Mouse (Mus musculus) right cerebral cortex, postnatal 10 days (tissue): ENCODE measurements around the gene Mgme1.

Experiments
- DNase-seq, 2 experiments: peaks; one replicate each; pipeline ENCODE4 v3.0.0; 2021; ENCODE audit warnings: low spot score in 2 of 2

Mgme1 gene

DNA sequence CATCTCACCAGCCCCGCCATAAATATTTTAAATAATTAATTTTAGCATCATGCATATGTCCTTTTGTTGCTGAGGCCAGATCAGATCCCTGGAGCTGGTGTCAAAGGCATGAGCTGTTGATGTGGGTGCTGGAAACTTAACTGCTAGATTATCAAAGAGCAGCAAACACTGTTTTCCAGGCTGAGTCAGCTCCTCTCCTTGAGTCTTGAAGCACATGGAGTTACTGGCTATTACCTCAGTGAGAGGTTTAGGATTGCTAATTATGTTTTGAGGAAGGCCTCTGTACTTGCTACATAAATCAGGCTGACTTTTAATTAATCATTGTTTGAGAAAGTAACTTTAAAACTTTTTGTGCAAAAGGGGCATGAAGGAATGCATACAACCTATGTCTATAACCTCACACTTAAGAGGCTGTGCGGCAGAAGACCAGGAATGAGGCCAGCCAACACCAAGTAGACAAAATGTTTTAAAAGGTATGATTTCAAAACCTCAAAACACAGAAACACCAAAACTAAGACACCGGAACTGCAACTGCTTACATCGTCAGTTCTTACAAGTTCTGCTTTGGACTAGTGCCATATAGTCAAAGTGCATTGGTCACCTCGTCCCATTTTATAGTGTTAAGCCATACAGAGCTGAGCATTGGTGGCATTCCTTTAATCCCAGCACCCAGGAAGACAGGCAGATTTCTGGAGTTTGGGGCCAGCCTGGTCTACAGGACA lies 5.9 kb upstream of the Mgme1 start:
- DNase-seq, result no peak

DNA sequence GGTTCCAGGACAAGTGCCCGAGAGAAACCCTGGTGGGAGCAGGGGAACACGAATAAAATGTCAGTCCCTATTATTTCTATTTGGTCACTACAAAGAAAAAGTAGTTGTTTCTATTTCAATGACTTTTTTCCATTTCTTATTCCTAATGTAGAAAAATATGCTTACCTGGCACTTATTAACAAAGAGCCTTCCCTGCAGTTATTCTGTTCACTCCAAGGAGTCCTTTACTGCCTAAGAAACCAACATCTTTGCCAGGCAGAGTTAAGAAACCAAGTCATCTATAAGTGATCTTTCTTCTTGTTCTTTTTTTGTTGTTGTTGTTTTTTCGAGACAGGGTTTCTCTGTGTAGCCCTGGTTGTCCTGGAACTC lies 5.4 kb upstream of the Mgme1 start:
- no peak for DNase-seq

DNA sequence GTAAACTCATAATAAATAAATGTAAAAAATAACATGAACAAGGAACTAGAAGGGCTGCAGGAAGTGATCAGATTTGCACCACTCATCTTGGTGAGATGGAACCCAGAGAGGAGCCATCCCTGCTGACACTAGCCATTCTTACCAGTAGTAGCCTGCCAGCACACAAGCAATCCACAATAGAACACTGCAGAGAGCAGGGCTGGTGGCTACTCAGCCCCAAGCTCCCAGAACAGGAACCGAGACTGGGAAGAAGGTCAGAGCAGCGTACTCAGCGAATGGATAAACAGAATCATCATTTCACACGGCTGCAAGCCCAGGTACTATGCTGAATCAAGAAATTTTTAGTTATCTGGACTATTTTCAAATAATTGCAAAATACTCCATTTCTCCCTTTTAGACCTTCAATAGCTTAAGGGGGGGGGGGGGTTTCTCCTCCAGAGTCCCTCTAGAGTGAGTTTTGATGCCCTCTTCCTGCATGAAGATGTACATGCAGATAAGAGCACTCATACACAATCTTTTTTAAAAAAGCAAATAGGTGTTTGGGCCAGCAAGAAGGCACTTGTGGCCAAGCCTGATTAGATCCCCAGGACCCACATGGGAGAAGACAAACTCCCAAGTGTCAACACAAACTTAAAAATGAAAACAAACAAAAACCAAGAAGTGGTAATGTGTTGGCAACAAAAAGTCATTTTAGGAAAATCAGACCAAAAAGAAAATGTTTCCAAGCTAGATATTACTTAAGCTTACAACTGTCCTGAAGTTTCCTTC lies 4.4 kb upstream of the Mgme1 start:
- peak in 1 of 2 experiments; percentile 50 for DNase-seq

GRCm38 (mm10) chr2:144267004-144267730 lies 3.3 kb upstream of the Mgme1 start:
- DNase-seq, result no peak

DNA sequence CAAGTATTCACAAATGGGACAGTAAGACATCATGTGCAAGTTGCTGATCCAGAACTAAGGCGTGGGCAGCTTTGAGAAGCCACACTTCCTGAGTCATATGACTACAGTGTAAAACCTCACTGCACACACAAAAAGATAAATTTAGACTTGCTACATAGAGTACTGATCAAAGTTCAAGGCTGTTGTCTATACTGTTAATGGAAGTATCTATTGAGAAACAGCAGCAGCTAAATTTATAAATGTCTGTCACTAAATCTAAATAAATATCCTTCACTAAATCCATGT lies 2.8 kb upstream of the Mgme1 start:
- DNase-seq, result no peak

DNA sequence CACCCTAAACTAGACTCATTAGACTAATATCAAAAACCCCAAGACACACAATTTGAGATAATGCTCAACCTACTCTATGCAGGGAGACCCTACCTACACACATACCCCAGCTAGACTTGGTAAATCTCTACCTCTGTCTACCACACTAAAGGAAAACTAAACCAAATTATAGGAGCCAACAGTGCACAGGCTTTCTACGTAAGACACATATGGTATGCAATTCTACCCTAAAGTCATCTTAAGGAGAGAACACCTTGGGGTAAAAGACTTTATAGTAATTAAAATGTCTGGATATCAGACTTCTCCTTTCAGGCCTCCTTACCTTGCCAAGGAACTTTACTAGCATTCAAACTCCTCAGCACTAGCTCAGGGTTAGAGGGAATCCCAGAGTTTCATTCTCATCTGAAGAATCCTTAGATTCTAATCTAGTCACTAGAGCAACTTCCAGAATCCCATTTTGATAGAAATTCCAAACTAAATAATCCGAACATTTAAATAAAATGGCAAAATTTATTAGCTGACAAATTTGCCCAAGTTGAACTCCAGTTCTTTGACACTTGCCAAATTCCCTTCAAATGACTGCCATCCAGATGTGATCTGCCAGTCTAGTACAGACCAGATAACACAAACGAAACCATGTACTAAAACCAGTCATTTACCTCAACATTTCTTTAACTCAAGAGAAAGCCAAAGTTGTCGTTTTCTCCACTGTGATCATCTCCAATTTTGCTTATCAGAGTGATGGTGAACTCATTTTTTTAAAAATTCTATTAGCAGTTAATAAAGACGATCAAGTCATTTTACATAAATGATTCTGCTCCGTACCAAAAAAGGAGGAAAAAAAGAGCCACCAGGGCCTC lies 1.8 kb upstream of the Mgme1 start:
- DNase-seq, result no peak

DNA sequence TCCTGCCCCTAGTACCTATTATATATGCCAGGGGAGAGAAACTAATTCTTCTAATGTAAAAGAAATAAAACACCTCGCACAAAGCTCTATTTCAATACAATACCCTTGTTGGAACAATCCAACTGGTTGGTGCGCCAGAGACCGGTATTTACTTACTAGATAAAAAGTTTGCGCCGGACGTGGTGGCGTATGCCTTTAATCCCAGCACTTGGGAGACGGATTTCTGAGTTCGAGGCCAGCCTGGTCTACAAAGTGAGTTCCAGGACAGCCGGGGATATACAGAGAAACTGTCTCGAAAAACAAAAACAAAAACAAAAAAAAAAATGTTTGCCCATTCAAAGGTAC lies 1.2 kb upstream of the Mgme1 start:
- DNase-seq, result no peak

GRCm38 (mm10) chr2:144269679-144270475 lies 586 bp upstream of the Mgme1 start:
- DNase-seq, result no peak

DNA sequence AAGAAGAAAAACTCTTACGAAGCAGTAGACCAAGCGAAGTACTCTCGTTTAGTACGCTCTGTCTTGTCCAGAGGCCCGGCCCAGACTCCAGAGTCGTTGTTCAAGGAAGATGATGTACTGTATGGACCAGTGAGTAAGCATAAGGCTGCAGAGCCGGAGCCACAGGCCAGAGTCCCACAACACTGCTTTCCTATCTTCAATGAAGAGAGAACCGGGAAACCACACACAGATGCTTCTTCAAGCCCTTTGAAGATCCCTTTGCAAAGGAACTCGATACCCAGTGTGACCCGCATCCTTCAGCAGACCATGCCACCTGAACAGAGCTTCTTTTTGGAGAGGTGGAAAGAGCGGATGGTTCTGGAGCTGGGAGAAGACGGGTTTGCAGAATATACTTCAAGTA lies 1.6 kb downstream of the Mgme1 start:
- DNase-seq, result no peak

DNA sequence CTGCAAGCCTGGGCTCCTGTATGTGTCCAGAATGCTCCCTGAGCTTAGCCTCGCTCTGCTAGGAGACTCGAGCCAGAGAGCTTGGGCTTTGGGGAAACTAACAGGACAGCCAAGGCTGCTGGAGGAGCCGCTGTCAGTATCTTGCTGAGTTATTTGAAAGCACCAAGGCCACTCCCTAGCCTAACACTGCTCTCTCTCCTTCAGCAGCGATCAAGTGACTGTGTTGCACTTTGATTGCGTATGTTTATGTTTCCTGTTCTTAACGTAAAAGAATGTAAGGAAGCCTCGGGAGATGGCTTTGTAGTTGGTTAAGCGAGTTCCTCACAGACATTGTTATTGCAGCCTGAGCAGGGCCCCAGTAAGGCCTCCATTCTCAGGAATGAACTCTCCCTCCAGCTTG lies 4.3 kb downstream of the Mgme1 start:
- DNase-seq, result no peak

DNA sequence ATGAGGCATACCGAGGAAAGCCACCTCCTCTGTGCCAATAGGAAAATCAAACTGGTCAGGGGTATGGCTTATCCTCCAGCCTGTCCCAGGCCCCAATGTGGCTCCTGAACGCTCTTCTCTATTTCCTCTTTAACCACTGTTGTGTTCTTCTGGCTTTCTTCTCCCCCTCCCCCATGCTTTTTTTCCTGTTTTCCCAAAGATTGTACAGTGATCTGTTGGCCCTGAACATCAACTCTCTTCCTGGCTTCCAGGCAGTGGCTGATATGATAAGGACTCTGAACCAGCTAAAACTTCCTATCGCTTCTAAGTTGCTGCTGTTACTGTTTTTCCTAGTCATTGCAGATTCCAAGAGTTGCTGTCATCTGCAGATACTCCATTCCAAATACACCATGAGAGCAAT lies 6.4 kb downstream of the Mgme1 start:
- no peak for DNase-seq

- no peak for DNase-seq
These were observed 9.3 kb downstream of the Mgme1 start for GRCm38 (mm10) chr2:144279742-144280141.

GRCm38 (mm10) chr2:144280568-144280967 lies 10.1 kb downstream of the Mgme1 start:
- DNase-seq, result no peak

DNA sequence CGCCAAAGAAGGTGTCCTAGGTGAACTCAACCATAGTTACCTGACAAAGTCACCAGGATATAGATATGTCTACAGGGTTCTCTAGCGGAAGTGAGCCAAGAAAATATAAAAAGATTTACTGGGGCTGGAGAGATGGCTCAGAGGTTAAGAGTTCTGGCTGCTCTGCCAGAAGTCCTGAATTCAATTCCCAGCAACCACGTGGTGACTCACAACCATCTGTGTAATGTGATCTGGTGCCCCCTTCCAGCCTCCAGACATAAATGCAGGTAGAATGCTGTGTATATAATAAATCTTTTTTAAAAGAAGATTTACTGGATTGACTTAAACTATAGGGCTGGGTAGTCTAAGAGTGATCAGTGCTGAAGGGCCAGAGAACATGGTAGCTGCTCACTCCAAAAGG lies 11.0 kb downstream of the Mgme1 start:
- no peak for DNase-seq

- DNase-seq, result no peak
These were observed 19.9 kb downstream of the Mgme1 start for GRCm38 (mm10) chr2:144290321-144290720.

- DNase-seq, result peak; percentile 74 to 90
These were observed 21.3 kb downstream of the Mgme1 start for GRCm38 (mm10) chr2:144291600-144292305.

GRCm38 (mm10) chr2:144295145-144295735 lies 24.8 kb downstream of the Mgme1 start:
- no peak for DNase-seq

- DNase-seq, result no peak
These were observed 29.5 kb downstream of the Mgme1 start for GRCm38 (mm10) chr2:144299749-144300669.

DNA sequence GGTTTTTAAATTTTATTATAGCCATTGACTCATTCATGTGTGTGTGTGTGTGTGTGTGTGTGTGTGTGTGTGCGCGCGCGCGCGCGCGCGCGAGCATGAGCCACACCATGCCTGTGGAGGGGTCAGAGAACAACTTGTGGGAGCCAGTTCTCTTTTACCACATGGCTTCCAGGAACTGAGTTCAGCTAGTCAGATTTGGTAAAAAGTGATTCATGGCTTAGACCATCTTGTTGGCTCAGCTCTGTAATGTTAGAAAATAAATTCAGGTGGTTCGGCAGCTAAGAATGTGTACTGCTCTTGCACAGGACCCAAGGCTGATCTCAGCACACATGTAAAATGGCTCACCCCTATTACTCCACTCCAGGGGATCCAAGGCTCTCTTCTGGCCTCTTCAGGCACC lies 30.6 kb downstream of the Mgme1 start:
- DNase-seq, result no peak
